Mouse (Mus musculus): ENCODE measurements at regions not wholly inside any gene's neighbourhood (a gene's known extent, or its start where the extent isn't known, plus 50 kb on each side); places are given as distances from the start of the nearest gene placed in this dataset.

- no peak for ATAC-seq (replicated peaks; ENCODE audit: low read depth, poor library complexity, severe bottlenecking)
These were observed 180.3 kb upstream of the Dusp21 start for GRCm38 (mm10) chrX:17965375-17965774.

- ATAC-seq (replicated peaks; ENCODE audit: low read depth, poor library complexity, severe bottlenecking): no peak
These were observed 131.3 kb upstream of the Dusp21 start for GRCm38 (mm10) chrX:18014361-18014760.

GRCm38 (mm10) chrX:18048621-18049020, 97.0 kb upstream of the Dusp21 start:
- ATAC-seq (replicated peaks; ENCODE audit: low read depth, poor library complexity, severe bottlenecking): no peak

- no peak for ATAC-seq (replicated peaks; ENCODE audit: low read depth, poor library complexity, severe bottlenecking)
These were observed 64.2 kb upstream of the Dusp21 start for GRCm38 (mm10) chrX:18081449-18081848.

GRCm38 (mm10) chrX:18093274-18093673, 52.4 kb upstream of the Dusp21 start:
- peak; percentile 66; the same call in 1 of the 2 replicates for ATAC-seq (replicated peaks; ENCODE audit: low read depth, poor library complexity, severe bottlenecking)

All from common myeloid progenitor, adult 5-6 weeks (primary cell).